Mouse (Mus musculus) heart, adult 2 months (tissue): ENCODE data around the gene Hmx1. TPM values are rescaled to one million over a fixed set of nuclear protein-coding genes. Genes with fewer than 3 reads are reported as not detected.

Experiments used
- DNase-seq, 2 experiments: peaks; one replicate each; pipeline ENCODE4 v3.0.0; 2021
- H3K27ac ChIP-seq: fragments of 200-600 bp; 2 replicates; pipeline ENCODE4 v1.8.1; 2022
- H3K27me3 ChIP-seq: fragments of 200-500 bp; 2 replicates; pipeline ENCODE4 v1.6.1; 2012; ENCODE audit warnings: mild to moderate bottlenecking, low read length, inconsistent platforms, mixed read lengths; ENCODE audit not compliant: control insufficient read depth, insufficient read depth
- H3K36me3 ChIP-seq: fragments of 200-500 bp; 2 replicates; pipeline ENCODE4 v1.6.1; 2012; ENCODE audit warnings: low read length, inconsistent platforms; ENCODE audit not compliant: control insufficient read depth, insufficient read depth
- H3K4me1 ChIP-seq: fragments of 200-500 bp; 2 replicates; pipeline ENCODE4 v1.6.1; 2011; ENCODE audit warnings: low read length; ENCODE audit not compliant: control insufficient read depth, insufficient read depth
- H3K4me3 ChIP-seq: fragments of 200-600 bp; 2 replicates; pipeline ENCODE4 v1.8.1; 2022
- H3K79me2 ChIP-seq: fragments of 200-500 bp; replicated peaks from 2 replicates; pipeline ENCODE4 v1.6.1; 2012; ENCODE audit warnings: mild to moderate bottlenecking, inconsistent platforms, low read length, moderate library complexity, mixed read lengths; ENCODE audit not compliant: control insufficient read depth, insufficient read depth
- H3K9ac ChIP-seq: fragments of 200-500 bp; 2 replicates; pipeline ENCODE4 v1.6.1; 2012; ENCODE audit warnings: low read depth, mild to moderate bottlenecking, control low read depth, inconsistent platforms, low read length, mixed read lengths
- CTCF ChIP-seq: fragments of 200-600 bp; IDR thresholded peaks from 2 replicates; pipeline ENCODE4 v1.8.1; 2022; ENCODE audit warnings: antibody characterized with exemption, mild to moderate bottlenecking, moderate library complexity
- EP300 ChIP-seq: fragments of 200-500 bp; IDR thresholded peaks from 2 replicates; pipeline ENCODE4 v1.6.1; 2011; ENCODE audit warnings: low read depth, low read length, control low read depth; ENCODE audit not compliant: insufficient read depth
- POLR2A ChIP-seq: fragments of 200-500 bp; IDR thresholded peaks from 2 replicates; pipeline ENCODE4 v1.6.1; 2011; ENCODE audit warnings: mild to moderate bottlenecking, low read depth, low read length, control low read depth; ENCODE audit not compliant: insufficient read depth
- WGBS: fragments of 180-500 bp; shearing (Covaris S2); methylation state at CpG from one replicate; pipeline ENCODE4 v1.1.7; 2018; 5-methylcytosine and 5-hydroxymethylcytosine counted together
- intact Hi-C: fragments of 180-260 bp; cut with DNase I; formaldehyde crosslinking; loops from one replicate; pipeline ENCODE4 v1.15.1; 2025
- polyA plus RNA-seq: library from polyadenylated mRNA; depleted of rRNA; stranded (reverse); fragments of >200 nt; gene quantifications from 2 replicates; pipeline ENCODE4 v1.2.3, GENCODE M21; 2012
- total RNA-seq, 2 experiments: library from RNA; stranded (reverse); gene quantifications; 2 replicates each; pipeline ENCODE4 v1.2.3; 2021

Hmx1 gene
- total and polyA plus RNA-seq, 3 experiments = not detected

GRCm38 (mm10) chr5:35366241-35367032, 22.5 kb upstream of the Hmx1 start:
- no peaks in the 10 kb centered on the region for H3K4me1 ChIP-seq
- TF ChIP-seq POLR2A (no peak), CTCF (no peak), EP300 (no peak)

GRCm38 (mm10) chr5:35368916-35369315, 20.0 kb upstream of the Hmx1 start:
- Histone ChIP-seq H3K79me2 (no peaks in the 10 kb centered on the region), H3K4me3 (no peak overlapping the region), H3K27ac (no peak overlapping the region), H3K4me1 (no peaks in the 10 kb centered on the region), H3K27me3 (no peaks in the 10 kb centered on the region), H3K36me3 (no peaks in the 10 kb centered on the region), H3K9ac (no peak overlapping the region)
- intact Hi-C loops = no loop called here
- WGBS = 53% methylated on average over 6 of the region's 6 CpGs
- TF ChIP-seq EP300 (no peak), POLR2A (no peak), CTCF (no peak)
- DNase-seq = no peak

More at GRCm38 (mm10) chr5:35366241-35367032, 22.5 kb upstream of the Hmx1 start:
- 65% methylated on average over 20 of the region's 20 CpGs for WGBS
- DNase-seq = no peak
- Histone ChIP-seq H3K27ac (no peak overlapping the region), H3K4me3 (no peak overlapping the region), H3K36me3 (no peaks in the 10 kb centered on the region), H3K79me2 (no peaks in the 10 kb centered on the region), H3K9ac (no peak overlapping the region), H3K27me3 (no peaks in the 10 kb centered on the region)
- intact Hi-C loops = no loop called here

GRCm38 (mm10) chr5:35379066-35379465, 9.8 kb upstream of the Hmx1 start:
- no peaks in the 10 kb centered on the region; the same call in none of the 2 replicates for H3K27me3 ChIP-seq
- intact Hi-C loops = loop anchor here (2.0 kb wide), 1 partner anchor 128 kb away; no protein-coding TSS in a partner anchor
- H3K4me1 ChIP-seq = no peaks in the 10 kb centered on the region
- H3K4me3 ChIP-seq = no peak overlapping the region
- no peak overlapping the region for H3K9ac ChIP-seq
- H3K36me3 ChIP-seq = no peaks in the 10 kb centered on the region
- TF ChIP-seq CTCF (peak; percentile 44), POLR2A (no peak)
- no peak overlapping the region for H3K27ac ChIP-seq
- DNase-seq = no peak
- WGBS = 62% methylated on average over 2 of the region's 2 CpGs
- no peaks in the 10 kb centered on the region for H3K79me2 ChIP-seq

- TF ChIP-seq POLR2A = no peak
- TF ChIP-seq EP300 = no peak
- peak; percentile 87 for TF ChIP-seq CTCF
- H3K36me3 ChIP-seq = no peaks in the 10 kb centered on the region
- H3K27ac ChIP-seq = no peak overlapping the region
- no peak overlapping the region for H3K9ac ChIP-seq
- no peaks in the 10 kb centered on the region for H3K79me2 ChIP-seq
- no peak overlapping the region for H3K4me3 ChIP-seq
- WGBS = 3% methylated on average over 4 of the region's 4 CpGs
- intact Hi-C loops = loop anchor here (2.0 kb wide), 1 partner anchor 127 kb away; no protein-coding TSS in a partner anchor
- no peak for DNase-seq
- no peaks in the 10 kb centered on the region for H3K4me1 ChIP-seq
- peaks cover 1% of the 10 kb centered on the region for H3K27me3 ChIP-seq
Observed at GRCm38 (mm10) chr5:35379815-35380214, 9.1 kb upstream of the Hmx1 start.

- 4% methylated on average over 38 of the region's 38 CpGs for WGBS
- intact Hi-C loops = no loop called here
- no peak overlapping the region for H3K4me3 ChIP-seq
Observed at GRCm38 (mm10) chr5:35387834-35388490, 946 bp upstream of the Hmx1 start.

GRCm38 (mm10) chr5:35389441-35389840, 533 bp downstream of the Hmx1 start:
- no peak for TF ChIP-seq CTCF
- TF ChIP-seq EP300 = no peak
- TF ChIP-seq POLR2A = no peak
- no peak overlapping the region for H3K4me3 ChIP-seq
- intact Hi-C loops = no loop called here

More at GRCm38 (mm10) chr5:35387834-35388490, 946 bp upstream of the Hmx1 start:
- no peak overlapping the region for H3K27ac ChIP-seq
- no peaks in the 10 kb centered on the region for H3K79me2 ChIP-seq
- TF ChIP-seq POLR2A (no peak), CTCF (no peak), EP300 (no peak)
- H3K36me3 ChIP-seq = no peaks in the 10 kb centered on the region
- no peak overlapping the region for H3K9ac ChIP-seq
- H3K27me3 ChIP-seq = peaks cover 46% of the 10 kb centered on the region
- DNase-seq = no peak
- no peaks in the 10 kb centered on the region for H3K4me1 ChIP-seq

More at GRCm38 (mm10) chr5:35389441-35389840, 533 bp downstream of the Hmx1 start:
- Histone ChIP-seq H3K27ac (no peak overlapping the region), H3K36me3 (no peaks in the 10 kb centered on the region), H3K4me1 (no peaks in the 10 kb centered on the region), H3K9ac (no peak overlapping the region), H3K27me3 (peaks cover 49% of the 10 kb centered on the region), H3K79me2 (no peaks in the 10 kb centered on the region)
- WGBS = 10% methylated on average over 11 of the region's 11 CpGs
- DNase-seq = no peak
